Mouse (Mus musculus): ENCODE measurements at regions not wholly inside any gene's neighbourhood (a gene's known extent, or its start where the extent isn't known, plus 50 kb on each side); places are given as distances from the start of the nearest gene placed in this dataset.

DNA sequence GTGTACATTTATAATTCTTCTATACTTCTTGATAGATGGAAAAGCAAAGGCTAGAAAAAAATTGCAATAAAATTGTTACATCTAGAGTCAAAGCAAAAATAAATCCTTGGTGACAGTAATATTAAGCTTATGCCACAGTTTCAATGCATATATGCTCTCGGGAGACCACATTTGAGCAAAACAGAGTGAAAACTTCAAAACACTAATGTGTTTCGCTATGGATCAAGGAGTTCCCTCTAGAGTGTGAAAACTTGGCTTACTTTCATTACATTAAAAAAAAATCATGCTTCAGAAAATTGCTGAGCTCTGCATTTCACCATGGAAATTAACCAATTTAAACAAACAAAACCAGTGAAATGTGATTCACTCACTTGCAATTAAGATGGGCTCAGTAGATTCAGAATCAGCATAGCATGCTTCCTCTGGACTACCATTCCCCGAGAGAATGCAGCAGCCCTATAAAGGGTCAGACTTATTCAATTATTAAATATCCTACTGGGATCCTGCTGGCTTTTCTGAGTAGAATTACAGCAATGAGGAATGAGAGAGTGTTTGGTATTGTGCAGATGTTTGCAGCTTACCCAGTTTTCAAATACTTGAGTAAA lies 888.7 kb upstream of the Slitrk1 start:
- TF ChIP-seq CTCF (IDR thresholded peaks at IDR 0.05; ENCODE audit: low read depth) (no peak), EP300 (IDR thresholded peaks at IDR 0.05; ENCODE audit: low read depth) (no peak)

Data from liver, embryonic 14.5 days (tissue).